Mouse (Mus musculus) neural tube, embryonic 14.5 days (tissue): ENCODE data around the gene Pdlim4. TPM values are rescaled to one million over a fixed set of nuclear protein-coding genes. Genes with fewer than 3 reads are reported as not detected.
"Not testable (repeated sequence)": the region's sequence is repeated elsewhere in the genome, so short reads cannot be mapped to it uniquely, and the experiment has no call there.

Source experiments
- ATAC-seq: fragments of 200-750 bp; cut with Nextera tagmentation; 2 replicates; pipeline ENCODE4 v1.8.0; 2017; ENCODE audit warnings: low read depth, mild to moderate bottlenecking, moderate TSS enrichment, moderate library complexity
- H3K27ac ChIP-seq: fragments of 300-500 bp; sonication (generic); 2 replicates; pipeline ENCODE4 v1.5.1; 2014; ENCODE audit warnings: low read depth, mild to moderate bottlenecking, control low read depth, low read length, moderate library complexity, mixed read lengths
- H3K27me3 ChIP-seq: fragments of 300-500 bp; sonication (generic); 2 replicates; pipeline ENCODE4 v1.6.1; 2014; ENCODE audit warnings: low read length; ENCODE audit not compliant: control insufficient read depth, insufficient read depth
- H3K36me3 ChIP-seq: fragments of 300-500 bp; sonication (generic); 2 replicates; pipeline ENCODE4 v1.6.1; 2014; ENCODE audit warnings: low read length, mixed read lengths; ENCODE audit not compliant: control insufficient read depth, insufficient read depth
- H3K4me1 ChIP-seq: fragments of 300-500 bp; sonication (generic); 2 replicates; pipeline ENCODE4 v1.6.1; 2014; ENCODE audit warnings: low read length; ENCODE audit not compliant: control insufficient read depth, insufficient read depth
- H3K4me2 ChIP-seq: fragments of 300-500 bp; sonication (generic); 2 replicates; pipeline ENCODE4 v1.6.1; 2014; ENCODE audit warnings: mild to moderate bottlenecking, low read depth, low read length, control low read depth
- H3K4me3 ChIP-seq: fragments of 300-500 bp; sonication (generic); 2 replicates; pipeline ENCODE4 v1.5.1; 2014; ENCODE audit warnings: low read depth, low read length, control low read depth, mixed read lengths
- H3K9ac ChIP-seq: fragments of 300-500 bp; sonication (generic); replicated peaks from 2 replicates; pipeline ENCODE4 v1.6.1; 2014; ENCODE audit warnings: low read depth, mild to moderate bottlenecking, control low read depth, low read length, mixed read lengths
- H3K9me3 ChIP-seq: fragments of 300-500 bp; sonication (generic); 2 replicates; pipeline ENCODE4 v1.6.1; 2016; ENCODE audit warnings: low read length; ENCODE audit not compliant: control insufficient read depth
- WGBS: fragments of 180-500 bp; shearing (Covaris S2); extraction: QIAGEN DNeasy Blood & Tissue Kit; methylation state at CpG from one replicate; pipeline ENCODE4 v1.1.7; 2014; 5-methylcytosine and 5-hydroxymethylcytosine counted together
- polyA plus RNA-seq: library from polyadenylated mRNA; unstranded; fragments of >200 nt; fragmentation: Nextera tagmentation; extraction: Ambion mirVana; gene quantifications from 2 replicates; pipeline ENCODE4 v1.2.1, GENCODE M21; 2014

Pdlim4 gene
- polyA plus RNA-seq, 1 experiment from 2014 or later: 33.1 TPM

- H3K27ac ChIP-seq, H3K9ac ChIP-seq, ATAC-seq, H3K4me2 ChIP-seq, H3K9me3 ChIP-seq, H3K27me3 ChIP-seq, H3K36me3 ChIP-seq, H3K4me1 ChIP-seq, H3K4me3 ChIP-seq: not testable (repeated sequence)
- WGBS: 12% methylated on average over 5 of the region's 5 CpGs
Measured at GRCm38 (mm10) chr11:54006362-54006761, 62.5 kb downstream of the Pdlim4 start.

Other genes starting within 250 kb of the Pdlim4 start
- 0.44 and 0.70 TPM in 2 replicates for gene Gm12216, start 209.8 kb downstream of the Pdlim4 start, polyA plus RNA-seq
- 10.9 and 11.4 TPM in 2 replicates for gene Slc22a5, start 177.4 kb downstream of the Pdlim4 start, polyA plus RNA-seq
- 3.7 and 3.8 TPM in 2 replicates for gene Slc22a21, start 88.7 kb downstream of the Pdlim4 start, polyA plus RNA-seq
- gene Slc22a4, start 40.9 kb downstream of the Pdlim4 start, polyA plus RNA-seq: 3.1 and 6.1 TPM in 2 replicates
- 10.1 and 12.8 TPM in 2 replicates for gene P4ha2, start 31.1 kb upstream of the Pdlim4 start, polyA plus RNA-seq
- gene Csf2, start 180.7 kb upstream of the Pdlim4 start, polyA plus RNA-seq: not detected in 2 replicates
- gene Il3, start 198.3 kb upstream of the Pdlim4 start, polyA plus RNA-seq: not detected in 2 replicates
- gene Acsl6, start 234.8 kb upstream of the Pdlim4 start, polyA plus RNA-seq: 50.9 and 51.3 TPM in 2 replicates